Mouse (Mus musculus) CH12.LX (cell line): Measurements from ENCODE around the gene Gm17727. TPM values are rescaled to one million over a fixed set of nuclear protein-coding genes. Genes with fewer than 3 reads are reported as not detected.

ENCODE experiments used
- DNase-seq: peaks from one replicate; pipeline ENCODE4 v3.0.0-alpha.2; 2013; ENCODE audit errors: extremely low read depth
- H3K27ac ChIP-seq: 2 replicates; pipeline ENCODE4 v1.5.1; 2012; ENCODE audit warnings: low read depth, mild to moderate bottlenecking, control low read depth, moderate library complexity; ENCODE audit not compliant: insufficient read depth
- H3K27me3 ChIP-seq: replicated peaks from 2 replicates; pipeline ENCODE3; 2012; ENCODE audit warnings: inconsistent platforms
- H3K36me3 ChIP-seq, 2 experiments: replicated peaks in 1 of 2; 2 replicates each; pipeline versions ENCODE3 to v1.6.1; 2012; ENCODE audit warnings: inconsistent platforms in 1 of 2, low read length in 1 of 2, mild to moderate bottlenecking in 1 of 2, mixed read lengths in 1 of 2, moderate library complexity in 1 of 2; ENCODE audit not compliant: control insufficient read depth in 1 of 2, insufficient read depth in 1 of 2
- H3K4me1 ChIP-seq, 2 experiments: 2 replicates each; pipeline ENCODE4 v1.6.1; 2012; ENCODE audit warnings: inconsistent platforms in 1 of 2, moderate library complexity in 1 of 2; ENCODE audit not compliant: insufficient read depth in 2 of 2, control insufficient read depth in 1 of 2
- H3K4me2 ChIP-seq: 2 replicates; pipeline ENCODE4 v1.6.1; 2012; ENCODE audit warnings: low read depth, mild to moderate bottlenecking, control low read depth; ENCODE audit not compliant: poor library complexity, insufficient read depth, severe bottlenecking
- H3K4me3 ChIP-seq, 3 experiments: fragments of 150-350 bp in 1 of 3; sonication (generic) in 1 of 3; replicated peaks in 1 of 3; 2 replicates each; pipeline versions ENCODE3 to v1.5.1; 2011 to 2012; ENCODE audit warnings: low read depth in 2 of 3, low read length in 2 of 3, mild to moderate bottlenecking in 2 of 3, moderate library complexity in 2 of 3, control low read depth in 1 of 3, improper control_type of control experiment in 1 of 3, inconsistent platforms in 1 of 3, mixed read lengths in 1 of 3; ENCODE audit not compliant: poor library complexity in 1 of 3
- H3K79me2 ChIP-seq: replicated peaks from 2 replicates; pipeline ENCODE4 v1.6.1; 2012; ENCODE audit warnings: mild to moderate bottlenecking, moderate library complexity; ENCODE audit not compliant: control insufficient read depth, poor library complexity, insufficient read depth, severe bottlenecking; ENCODE audit errors: extremely low read depth
- H3K9ac ChIP-seq: 2 replicates; pipeline ENCODE4 v1.6.1; 2012; ENCODE audit warnings: low read depth, mild to moderate bottlenecking, control low read depth, moderate library complexity; ENCODE audit not compliant: insufficient read depth
- H3K9me3 ChIP-seq: replicated peaks from 2 replicates; pipeline ENCODE3; 2012; ENCODE audit warnings: low read length, inconsistent platforms, mixed read lengths
- BHLHE40 ChIP-seq: IDR thresholded peaks from 2 replicates; pipeline ENCODE4 v1.6.1; 2011; ENCODE audit warnings: mild to moderate bottlenecking, low read depth, low read length, improper control_type of control experiment
- CHD1 ChIP-seq: IDR thresholded peaks from 2 replicates; pipeline ENCODE4 v1.6.1; 2012; ENCODE audit warnings: low read depth, low read length, improper control_type of control experiment, inconsistent platforms
- ELF1 ChIP-seq: IDR thresholded peaks from 2 replicates; pipeline ENCODE4 v1.6.1; 2014; ENCODE audit warnings: low read depth, mild to moderate bottlenecking, inconsistent platforms, low read length, improper control_type of control experiment
- IRF4 ChIP-seq: IDR thresholded peaks from 2 replicates; pipeline ENCODE4 v1.6.1; 2014; ENCODE audit warnings: low read depth, mild to moderate bottlenecking, inconsistent platforms, low read length, improper control_type of control experiment
- JUN ChIP-seq: IDR thresholded peaks from 2 replicates; pipeline ENCODE4 v1.6.1; 2011; ENCODE audit warnings: low read depth, mild to moderate bottlenecking, low read length, improper control_type of control experiment, moderate library complexity; ENCODE audit not compliant: insufficient read depth
- MAZ ChIP-seq: IDR thresholded peaks from 2 replicates; pipeline ENCODE4 v1.6.1; 2012; ENCODE audit warnings: low read depth, mild to moderate bottlenecking, inconsistent platforms, low read length, improper control_type of control experiment, moderate library complexity
- MXI1 ChIP-seq: IDR thresholded peaks from 2 replicates; pipeline ENCODE4 v1.6.1; 2011; ENCODE audit warnings: mild to moderate bottlenecking, low read depth, low read length, improper control_type of control experiment
- NELFE ChIP-seq: IDR thresholded peaks from 2 replicates; pipeline ENCODE4 v1.6.1; 2011; ENCODE audit warnings: low read depth, low read length, improper control_type of control experiment
- PAX5 ChIP-seq: IDR thresholded peaks from 2 replicates; pipeline ENCODE4 v1.6.1; 2012; ENCODE audit warnings: low read length, inconsistent platforms, mixed read lengths
- RAD21 ChIP-seq: IDR thresholded peaks from 2 replicates; pipeline ENCODE4 v1.6.1; 2011; ENCODE audit warnings: low read depth, mild to moderate bottlenecking, low read length, improper control_type of control experiment, moderate library complexity
- TBP ChIP-seq: conservative IDR thresholded peaks from 2 replicates; pipeline ENCODE4 v1.6.1; 2011; ENCODE audit warnings: low read depth, low read length, improper control_type of control experiment
- UBTF ChIP-seq: IDR thresholded peaks from 2 replicates; pipeline ENCODE4 v1.6.1; 2012; ENCODE audit warnings: low read depth, mild to moderate bottlenecking, inconsistent platforms, low read length, improper control_type of control experiment, moderate library complexity
- USF1 ChIP-seq: IDR thresholded peaks from 2 replicates; pipeline ENCODE4 v1.6.1; 2014; ENCODE audit warnings: low read depth, mild to moderate bottlenecking, inconsistent platforms, low read length, improper control_type of control experiment
- ZMIZ1 ChIP-seq: IDR thresholded peaks from 2 replicates; pipeline ENCODE4 v1.6.1; 2012; ENCODE audit warnings: low read depth, mild to moderate bottlenecking, inconsistent platforms, low read length, improper control_type of control experiment
- ZNF384 ChIP-seq: IDR thresholded peaks from 2 replicates; pipeline ENCODE4 v1.6.1; 2012; ENCODE audit warnings: low read depth, low read length, improper control_type of control experiment, inconsistent platforms
- dilution Hi-C: fragments of 300-500 bp; cut with MboI; formaldehyde crosslinking; loops from 2 replicates; pipeline ENCODE4 v1.14.3; 2020; ENCODE audit warnings: low sequenced_read_pairs; ENCODE audit not compliant: extremely low pct_unique_long_range_greater_than_20kb, extremely low pct_ligation_motif_present
- in situ Hi-C: fragments of 300-500 bp; cut with MboI; formaldehyde crosslinking; loops from 3 replicates; pipeline ENCODE4 v1.14.3; 2019; ENCODE audit warnings: low sequenced_read_pairs, low pct_ligation_motif_present, low pct_unique_long_range_greater_than_20kb, mixed read lengths
- polyA plus RNA-seq: library from polyadenylated mRNA; unstranded; fragments of >175 nt; gene quantifications from 2 replicates; pipeline ENCODE4 v1.2.1, GENCODE M21; 2012; ENCODE audit warnings: low read depth; ENCODE audit not compliant: insufficient read length
- total RNA-seq, 2 experiments: library from RNA; depleted of rRNA; stranded (reverse); fragments of 300-350 nt in 1 of 2; fragments of >200 nt in 1 of 2; gene quantifications; 2 replicates each; pipeline ENCODE4 v1.2.3; 2012 to 2014

Gm17727 gene
- total and polyA plus RNA-seq, 3 experiments = not detected

DNA sequence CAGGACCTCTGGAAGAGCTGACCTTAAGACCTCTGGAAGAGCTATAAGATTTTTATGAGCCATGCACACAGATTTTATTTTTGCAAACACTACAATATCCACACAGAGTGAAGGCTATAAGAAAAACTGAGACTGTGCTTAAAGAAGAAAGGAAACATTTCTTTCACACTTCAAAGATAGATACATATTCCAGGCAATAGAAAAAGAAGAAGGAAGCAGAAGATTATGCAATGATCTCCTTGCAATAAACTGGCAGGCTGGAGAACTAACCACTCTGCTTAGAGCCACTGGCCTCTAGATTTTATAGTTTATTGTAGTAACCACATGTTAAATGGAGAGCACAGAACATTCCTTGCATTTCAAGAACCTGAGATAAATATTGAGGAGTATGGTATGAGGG lies 21.1 kb downstream of the Gm17727 start:
- dilution Hi-C loops (no loop called here), in situ Hi-C loops (no loop called here)
- Histone ChIP-seq H3K4me1 (no peaks in the 10 kb centered on the region), H3K27me3 (peaks cover 27% of the 10 kb centered on the region), H3K4me2 (no peak overlapping the region), H3K79me2 (no peaks in the 10 kb centered on the region), H3K9ac (no peak overlapping the region), H3K4me3 (no peak overlapping the region), H3K9me3 (no peaks in the 10 kb centered on the region), H3K36me3 (no peaks in the 10 kb centered on the region), H3K27ac (no peak overlapping the region)
- TF ChIP-seq ZNF384 (no peak), MAZ (no peak), USF1 (no peak), UBTF (no peak), NELFE (no peak), ZMIZ1 (no peak), RAD21 (no peak)
- DNase-seq = no peak

- Histone ChIP-seq H3K4me2 (no peak within 1 kb of the TSS), H3K79me2 (no peaks in the 10 kb centered on the region), H3K9me3 (peaks cover 4% of the 10 kb centered on the region), H3K27ac (no peak within 1 kb of the TSS), H3K4me1 (no peaks in the 10 kb centered on the region), H3K4me3 (no peak within 1 kb of the TSS), H3K27me3 (peaks cover 42% of the 10 kb centered on the region), H3K9ac (no peak within 1 kb of the TSS), H3K36me3 (no peaks in the 10 kb centered on the region)
- no peak for TF ChIP-seq MXI1
- no peak for TF ChIP-seq ZNF384
- TF ChIP-seq IRF4 = no peak
- TF ChIP-seq BHLHE40 = no peak
- no peak for TF ChIP-seq CHD1
- no peak for TF ChIP-seq ELF1
- no peak for TF ChIP-seq PAX5
- TF ChIP-seq TBP = no peak
- no peak for TF ChIP-seq JUN
- DNase-seq = no peak
- in situ Hi-C loops (no loop called here), dilution Hi-C loops (no loop called here)
Observed at GRCm38 (mm10) chr9:35740749-35741148, 37.2 kb downstream of the Gm17727 start, which contains the start of gene Gm17677. TSS of gene Gm17677 (plus strand) at chr9:35741049.

Other genes starting within 250 kb of the Gm17727 start
- gene Ddx25, start 219.6 kb downstream of the Gm17727 start, total RNA-seq (2012; rRNA removed) = 0.50 and 0.85 TPM in 2 replicates
- 0.44 and 0.68 TPM in 2 replicates for gene Ddx25, start 219.6 kb downstream of the Gm17727 start, total RNA-seq (2014; rRNA removed)
- 0.33 and 0.46 TPM in 2 replicates for gene Ddx25, start 219.6 kb downstream of the Gm17727 start, polyA plus RNA-seq
- gene Pus3, start 219.5 kb downstream of the Gm17727 start, total RNA-seq (2012; rRNA removed) = 18.0 and 22.5 TPM in 2 replicates
- gene Pus3, start 219.5 kb downstream of the Gm17727 start, total RNA-seq (2014; rRNA removed) = 40.8 and 45.2 TPM in 2 replicates
- gene Pus3, start 219.5 kb downstream of the Gm17727 start, polyA plus RNA-seq = 21.8 and 22.1 TPM in 2 replicates
- gene Pate2, start 207.8 kb downstream of the Gm17727 start, total RNA-seq (2012; rRNA removed) = 0.17 and 1.0 TPM in 2 replicates
- 0.24 and 0.59 TPM in 2 replicates for gene Pate2, start 207.8 kb downstream of the Gm17727 start, total RNA-seq (2014; rRNA removed)
- gene Pate2, start 207.8 kb downstream of the Gm17727 start, polyA plus RNA-seq = 0.41 and 0.68 TPM in 2 replicates
- 15.4 and 16.0 TPM in 2 replicates for gene Hyls1, start 207.7 kb downstream of the Gm17727 start, total RNA-seq (2012; rRNA removed)
- 18.9 and 21.5 TPM in 2 replicates for gene Hyls1, start 207.7 kb downstream of the Gm17727 start, total RNA-seq (2014; rRNA removed)
- 18.3 and 20.2 TPM in 2 replicates for gene Hyls1, start 207.7 kb downstream of the Gm17727 start, polyA plus RNA-seq
- gene Pate4, start 166.2 kb downstream of the Gm17727 start, total RNA-seq (2012; rRNA removed) = not detected in 2 replicates
- not detected in 2 replicates for gene Pate4, start 166.2 kb downstream of the Gm17727 start, total RNA-seq (2014; rRNA removed)
- gene Pate4, start 166.2 kb downstream of the Gm17727 start, polyA plus RNA-seq = not detected in 2 replicates
- gene Pate3, start 129.9 kb downstream of the Gm17727 start, total RNA-seq (2012; rRNA removed) = not detected in 2 replicates
- not detected in 2 replicates for gene Pate3, start 129.9 kb downstream of the Gm17727 start, total RNA-seq (2014; rRNA removed)
- gene Pate3, start 129.9 kb downstream of the Gm17727 start, polyA plus RNA-seq = not detected in 2 replicates
- gene Pate1, start 90.7 kb downstream of the Gm17727 start, total RNA-seq (2012; rRNA removed) = not detected in 2 replicates
- not detected in 2 replicates for gene Pate1, start 90.7 kb downstream of the Gm17727 start, total RNA-seq (2014; rRNA removed)
- gene Pate1, start 90.7 kb downstream of the Gm17727 start, polyA plus RNA-seq = not detected in 2 replicates
- gene Gm17677, start 37.1 kb downstream of the Gm17727 start, total RNA-seq (2012; rRNA removed) = not detected in 2 replicates
- gene Gm17677, start 37.1 kb downstream of the Gm17727 start, total RNA-seq (2014; rRNA removed) = not detected in 2 replicates
- gene Gm17677, start 37.1 kb downstream of the Gm17727 start, polyA plus RNA-seq = not detected in 2 replicates
- not detected in 2 replicates for gene Gm27235, start 12.0 kb upstream of the Gm17727 start, total RNA-seq (2012; rRNA removed)
- gene Gm27235, start 12.0 kb upstream of the Gm17727 start, total RNA-seq (2014; rRNA removed) = not detected in 2 replicates
- gene Gm27235, start 12.0 kb upstream of the Gm17727 start, polyA plus RNA-seq = not detected in 2 replicates
- not detected in 2 replicates for gene D730048I06Rik, start 12.0 kb upstream of the Gm17727 start, total RNA-seq (2012; rRNA removed)
- not detected in 2 replicates for gene D730048I06Rik, start 12.0 kb upstream of the Gm17727 start, total RNA-seq (2014; rRNA removed)
- gene D730048I06Rik, start 12.0 kb upstream of the Gm17727 start, polyA plus RNA-seq = not detected in 2 replicates
- gene 9230110F15Rik, start 66.0 kb upstream of the Gm17727 start, total RNA-seq (2012; rRNA removed) = not detected in 2 replicates
- not detected in 2 replicates for gene 9230110F15Rik, start 66.0 kb upstream of the Gm17727 start, total RNA-seq (2014; rRNA removed)
- not detected in 2 replicates for gene 9230110F15Rik, start 66.0 kb upstream of the Gm17727 start, polyA plus RNA-seq
- gene 9230113P08Rik, start 130.3 kb upstream of the Gm17727 start, total RNA-seq (2012; rRNA removed) = not detected in 2 replicates
- not detected in 2 replicates for gene 9230113P08Rik, start 130.3 kb upstream of the Gm17727 start, total RNA-seq (2014; rRNA removed)
- gene 9230113P08Rik, start 130.3 kb upstream of the Gm17727 start, polyA plus RNA-seq = not detected in 2 replicates